Mouse (Mus musculus) spleen, postnatal 0 days (tissue): Measurements from ENCODE around the gene Zmat1. TPM values are rescaled to one million over a fixed set of nuclear protein-coding genes. Genes with fewer than 3 reads are reported as not detected.

Source experiments
- polyA plus RNA-seq: library from polyadenylated mRNA; unstranded; fragments of >200 nt; fragmentation: Nextera tagmentation; extraction: Ambion mirVana; gene quantifications from 2 replicates; pipeline ENCODE4 v1.2.1, GENCODE M21; 2015

Zmat1 gene
- polyA plus RNA-seq, result 2.0 and 2.2 TPM in 2 replicates

DNA sequence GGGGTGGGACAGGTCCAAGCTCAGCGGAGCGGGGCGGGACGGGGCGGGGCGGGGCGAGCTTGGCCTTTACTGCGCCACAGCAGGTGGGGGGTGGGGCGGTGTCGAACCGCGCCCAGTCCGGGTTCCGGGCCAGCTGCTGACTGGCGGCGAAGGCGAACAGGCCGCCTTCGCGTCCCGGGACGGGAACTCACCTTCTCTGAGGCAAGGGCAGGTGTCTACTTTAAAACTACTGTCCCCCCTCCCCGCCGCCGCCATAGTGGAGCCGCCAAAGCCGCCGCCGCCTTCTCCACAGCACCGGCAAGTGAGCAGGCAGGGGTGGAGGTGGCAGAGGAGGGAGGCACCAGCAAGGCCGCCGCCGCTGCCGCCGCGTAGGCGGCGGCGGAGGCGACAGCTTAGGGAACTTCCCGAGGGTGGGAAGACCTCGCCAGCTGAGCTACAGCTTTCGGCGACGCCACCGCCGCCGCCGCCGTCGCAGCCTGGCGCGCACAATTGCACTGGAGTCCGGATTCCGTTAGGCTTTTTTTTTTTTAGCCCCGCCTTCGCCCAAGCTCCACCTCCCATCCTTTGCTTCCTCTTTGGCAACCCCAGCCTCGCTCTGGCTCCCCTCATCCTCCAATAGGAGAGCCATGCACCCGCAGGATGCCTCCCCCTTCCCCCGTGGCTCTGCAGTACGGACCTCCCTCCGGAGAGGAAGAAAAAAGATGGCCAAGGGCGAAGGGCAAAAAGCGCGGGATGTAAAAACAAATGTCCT, at the start of gene Zmat1:
Zmat1 (minus strand) TSS at position 490 of the 751 bp plus-strand sequence.

DNA sequence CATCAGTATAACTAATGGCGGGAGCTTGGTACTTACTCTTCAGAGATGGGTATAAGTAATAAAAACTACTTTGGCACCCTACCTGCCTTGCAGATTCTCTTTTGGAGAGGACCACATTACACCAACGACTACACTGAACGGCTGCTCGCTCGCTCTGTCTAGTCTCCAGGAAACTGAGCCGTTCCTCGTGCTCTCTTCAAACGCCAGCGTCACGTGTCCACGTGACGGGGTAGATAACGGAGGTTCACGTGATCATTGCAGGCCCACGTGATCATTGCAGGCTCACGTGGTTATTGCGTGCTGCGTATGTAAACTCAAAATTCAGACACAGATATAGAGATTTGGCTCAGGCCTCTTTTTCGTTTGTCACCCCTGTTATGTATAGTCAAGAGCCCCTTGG, 44.5 kb downstream of the Zmat1 start, which contains the start of gene Nxf2:
Nxf2 (minus strand) TSS at position 209 of the 400 bp plus-strand sequence.

Other genes starting within 250 kb of the Zmat1 start
- 12.3 and 14.2 TPM in 2 replicates for gene Armcx2, start 200.0 kb downstream of the Zmat1 start, polyA plus RNA-seq
- 0.32 TPM in 2 replicates for gene Nxf2, start 44.5 kb downstream of the Zmat1 start, polyA plus RNA-seq
- gene Gm15023, start 168.4 kb upstream of the Zmat1 start, polyA plus RNA-seq, result not detected in 2 replicates
- not detected in 2 replicates for gene Tceal6, start 201.5 kb upstream of the Zmat1 start, polyA plus RNA-seq